Mouse (Mus musculus) thymus, postnatal 10 days (tissue): ENCODE measurements around the gene Rabl6.

ENCODE experiments used
- DNase-seq, 2 experiments: peaks; one replicate each; pipeline ENCODE4 v3.0.0; 2021; ENCODE audit warnings: low spot score in 2 of 2

Rabl6 gene

DNA sequence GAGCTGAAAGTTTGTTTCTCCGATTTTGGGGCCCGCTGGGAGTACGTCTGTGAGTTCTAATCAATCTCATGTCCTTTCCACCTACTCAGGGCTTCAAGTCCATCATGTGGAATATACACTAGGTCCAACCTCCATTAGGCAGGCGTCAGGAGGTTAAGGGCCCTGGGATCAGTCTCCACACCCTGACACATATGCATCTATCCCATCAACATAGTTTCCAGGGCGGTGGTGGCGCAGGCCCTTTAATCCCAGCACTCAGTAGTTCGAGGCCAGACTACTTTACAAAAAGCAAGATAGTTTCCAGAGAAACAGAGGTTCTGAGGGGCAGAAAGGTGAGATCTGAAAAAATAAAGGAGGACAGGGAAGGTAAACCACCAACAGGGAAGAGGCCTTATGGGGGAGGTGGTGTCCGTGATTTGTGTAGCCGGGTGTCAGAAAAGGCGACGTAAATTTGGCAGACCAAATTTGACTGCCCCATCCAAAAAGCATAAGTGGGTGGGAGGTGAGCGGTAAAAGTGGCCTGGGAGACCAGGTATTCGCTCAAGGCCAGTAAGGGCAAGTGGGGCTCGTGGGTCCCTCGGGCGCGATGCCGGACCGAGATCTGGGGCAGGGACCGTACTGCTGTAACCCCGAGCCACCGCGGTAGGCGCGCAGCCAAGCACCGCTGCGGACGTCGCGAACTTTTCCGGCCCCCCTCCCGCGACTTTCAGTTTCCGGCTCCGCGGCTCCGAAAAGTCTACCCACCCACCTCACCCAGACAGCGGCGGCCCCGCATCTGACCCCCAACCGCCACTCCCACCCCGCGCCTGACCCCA lies 62.1 kb downstream of the Rabl6 start:
- DNase-seq: no peak

DNA sequence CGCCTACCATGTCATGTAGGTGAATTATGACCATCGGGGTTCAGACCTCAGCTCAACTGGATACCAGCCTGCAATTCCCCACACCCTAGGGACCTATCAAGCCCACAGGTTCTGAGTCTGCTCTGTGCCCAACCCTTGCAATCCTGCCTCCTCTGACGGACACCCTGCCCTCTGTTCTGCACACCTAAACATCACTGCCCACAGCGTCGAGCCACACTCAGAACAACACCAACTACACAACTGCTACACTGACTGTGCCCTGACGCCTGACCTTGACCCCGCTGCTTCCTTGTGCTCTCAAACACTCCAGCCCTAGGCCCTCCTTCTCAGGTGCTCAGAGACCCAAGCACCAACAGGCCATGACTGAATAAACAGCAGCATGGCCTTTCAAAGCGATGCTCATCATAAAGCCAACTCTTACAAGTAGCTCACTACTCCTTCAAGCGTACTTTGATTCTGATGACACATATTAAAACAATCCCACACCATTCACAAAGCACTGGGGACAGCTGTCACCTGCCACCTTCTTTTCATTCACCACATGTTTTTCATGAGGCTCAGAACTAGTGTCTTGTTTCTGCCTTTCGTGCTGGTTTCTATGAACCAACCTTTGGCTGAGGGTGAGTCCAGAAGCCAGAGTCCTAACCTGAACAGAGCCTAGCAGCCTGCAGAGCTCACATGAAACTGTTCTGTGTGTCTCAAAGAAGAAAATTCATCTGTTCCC lies 66.5 kb downstream of the Rabl6 start:
- DNase-seq: no peak

DNA sequence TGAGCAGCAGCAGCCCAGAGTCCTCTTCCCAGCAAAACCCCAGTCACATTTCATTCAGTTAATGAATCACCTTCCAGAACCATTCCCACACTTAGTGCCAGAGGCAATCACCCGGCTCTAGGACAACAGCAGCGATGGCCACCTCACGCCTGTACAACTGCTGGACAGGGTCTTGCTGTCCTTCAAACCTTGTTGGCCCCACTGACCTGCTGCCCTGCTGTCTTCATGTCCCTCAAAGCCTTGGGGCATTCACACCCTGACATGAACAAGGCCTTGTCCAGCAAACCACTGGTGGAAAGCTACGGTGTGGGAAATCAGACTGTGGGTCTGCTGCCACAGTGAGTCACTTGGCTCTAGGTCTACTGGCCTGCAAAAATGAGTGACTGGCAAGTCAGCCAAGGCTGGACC lies 67.8 kb downstream of the Rabl6 start:
- DNase-seq: no peak

DNA sequence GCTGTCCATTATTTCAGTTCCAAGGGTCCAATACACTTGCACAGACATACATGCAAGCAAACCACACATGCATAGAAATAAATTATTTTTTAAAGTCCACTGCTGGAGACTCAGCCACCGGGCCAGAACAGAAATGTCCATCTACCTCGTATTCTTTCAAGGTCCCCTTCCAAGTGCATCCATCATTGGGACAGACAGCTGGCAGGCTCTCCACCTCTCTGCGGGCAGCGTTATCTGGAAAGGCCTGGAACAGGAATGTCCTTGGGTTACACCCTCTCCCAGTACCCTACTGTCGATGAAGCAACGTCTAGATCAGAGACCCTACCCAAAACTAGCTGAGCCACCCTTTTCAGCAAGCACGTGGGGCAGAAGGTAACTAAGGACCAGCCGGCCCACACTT lies 71.8 kb downstream of the Rabl6 start:
- DNase-seq: no peak

DNA sequence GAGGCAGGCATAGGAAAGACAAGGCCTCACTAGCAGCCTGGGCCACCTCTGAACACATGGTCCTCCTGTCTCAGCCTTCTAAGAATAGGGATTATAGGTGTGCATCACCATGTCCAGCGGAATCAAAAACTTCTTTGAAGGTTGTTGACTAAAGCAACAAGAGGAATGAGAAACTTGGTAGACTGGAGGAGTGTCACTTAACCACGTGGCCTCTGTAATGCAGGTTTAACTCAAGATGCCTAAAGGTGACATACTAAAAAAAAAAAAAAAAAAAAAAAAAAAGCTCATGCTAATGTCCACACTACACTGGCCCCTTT lies 73.5 kb downstream of the Rabl6 start:
- DNase-seq: no peak

DNA sequence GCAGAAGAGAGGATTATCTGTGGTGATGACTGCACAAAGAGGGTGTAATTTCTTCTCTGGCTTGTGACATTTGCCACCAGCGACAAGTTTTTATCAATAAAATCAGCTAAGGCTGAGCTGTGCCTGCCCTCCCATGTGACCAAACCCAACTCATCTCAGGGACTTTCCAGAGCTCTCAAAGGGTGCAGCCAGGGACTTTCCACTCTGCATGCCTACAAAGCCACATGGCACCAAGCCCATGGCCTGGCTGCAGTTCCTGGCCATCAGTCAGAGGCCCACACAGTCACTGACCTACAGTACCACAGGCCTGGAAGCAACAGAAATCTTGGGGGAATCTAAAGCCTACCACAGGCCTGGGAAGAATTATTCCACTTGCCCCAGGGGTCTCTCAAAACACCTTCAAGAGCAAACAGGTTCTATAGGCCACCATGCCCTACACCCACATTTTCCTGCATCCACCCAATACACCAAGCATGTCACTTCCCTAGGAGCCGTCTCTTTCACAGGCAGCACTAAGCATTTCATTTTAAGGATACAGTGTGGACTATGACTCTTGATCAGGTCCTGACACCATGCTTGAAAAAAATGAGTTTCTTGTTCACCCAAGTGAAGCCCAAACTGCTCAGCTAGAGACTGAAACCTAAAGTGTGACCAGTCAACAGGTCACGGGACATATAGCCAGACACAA lies 74.0 kb downstream of the Rabl6 start:
- no peak for DNase-seq

DNA sequence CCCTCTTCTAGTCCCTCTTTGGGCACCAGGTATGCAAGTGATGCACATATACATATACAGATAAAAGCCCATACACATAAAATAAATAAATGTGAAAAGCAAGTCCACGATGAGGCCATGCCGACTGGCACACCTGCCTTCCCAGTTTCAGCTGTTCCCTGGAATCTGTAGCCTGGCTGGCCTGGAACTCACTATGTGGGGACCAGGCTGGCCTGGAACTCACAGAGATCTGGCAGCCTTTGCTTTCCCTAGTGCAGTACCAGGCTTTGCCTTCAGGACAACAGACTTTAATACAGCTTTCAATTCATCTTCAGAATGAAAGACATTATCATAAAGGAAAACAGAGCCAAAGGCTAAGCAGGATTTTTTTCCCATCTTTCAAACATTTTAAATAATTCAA lies 74.6 kb downstream of the Rabl6 start:
- DNase-seq: no peak
